ENCODE assay signal across 23 mouse cellular contexts in genomic region chr13:80690654-80691386, GRCm38 (mm10).
DNase-seq lines count a peak whose midpoint lies in the region; ATAC-seq and TF ChIP-seq lines count a peak whose summit lies in the region.
"Had no signal": no experiment of that assay in that cellular context is flagged by ENCODE, and none has a peak within 500 bp of the region (broad histone marks: within the 10 kb centered on the region; RNA-seq: fewer than 3 reads in every experiment).

No protein-coding gene starts in this region.

- no peaks in the 10 kb centered on the region for H3K36me3 ChIP-seq in kidney, embryonic 14.5 days (ENCODE audit: control insufficient read depth, insufficient read depth, low read length)
- no peaks in the 10 kb centered on the region for H3K36me3 ChIP-seq in lung, postnatal 0 days (ENCODE audit: insufficient read depth, low read length)
- H3K36me3 ChIP-seq: embryonic facial prominence, embryonic 15.5 days; forebrain, embryonic 10.5 days; forebrain, embryonic 15.5 days; heart, embryonic 13.5 days; hindbrain, embryonic 12.5 days had no signal

- no peak overlapping the region for H3K4me3 ChIP-seq in kidney, embryonic 14.5 days (ENCODE audit: low read length)
- no peak overlapping the region for H3K4me3 ChIP-seq in lung, postnatal 0 days (ENCODE audit: low read depth, low read length)
- H3K4me3 ChIP-seq: embryonic facial prominence, embryonic 15.5 days; erythroblast, embryonic 14.5 days; forebrain, embryonic 10.5 days; forebrain, embryonic 15.5 days; heart, embryonic 13.5 days; hindbrain, embryonic 12.5 days had no signal

- peak; percentile 8 for DNase-seq in heart, adult 8-10 months (ENCODE audit: low spot score)
- no peak for DNase-seq in heart, postnatal 4 days
- no peak for DNase-seq in kidney, adult 8-10 months
- DNase-seq in kidney, postnatal 14 days: peak; percentile 1
- DNase-seq in kidney, postnatal 10 days: no peak
- DNase-seq in lung, postnatal 0 days (ENCODE audit: low spot score): peak; percentile 48
- no peak for DNase-seq in lung, postnatal 4 days
- DNase-seq: adrenal gland, postnatal 10 days; cerebellum, adult 11 months; cerebellum, adult 8-10 months; cerebellum, postnatal 14 days; embryo, embryonic 11 days; gastrocnemius, postnatal 10 days; heart, adult 18-20 months; heart, postnatal 36 days had no signal

- no peak overlapping the region for H3K9ac ChIP-seq in kidney, embryonic 14.5 days (ENCODE audit: low read depth, low read length)
- no peak overlapping the region for H3K9ac ChIP-seq in lung, postnatal 0 days (replicated peaks; ENCODE audit: low read depth)
- H3K9ac ChIP-seq: embryonic facial prominence, embryonic 15.5 days; forebrain, embryonic 15.5 days; heart, embryonic 13.5 days; hindbrain, embryonic 12.5 days had no signal

- TF ChIP-seq EP300 in lung, postnatal 0 days (IDR thresholded peaks at IDR 0.05): peak; percentile 76

- H3K27me3 ChIP-seq in kidney, embryonic 14.5 days (ENCODE audit: control insufficient read depth, insufficient read depth, low read length): no peaks in the 10 kb centered on the region
- no peaks in the 10 kb centered on the region for H3K27me3 ChIP-seq in lung, postnatal 0 days (replicated peaks; ENCODE audit: insufficient read depth, low read length)
- H3K27me3 ChIP-seq: embryonic facial prominence, embryonic 15.5 days; forebrain, embryonic 15.5 days; heart, embryonic 13.5 days; hindbrain, embryonic 12.5 days had no signal

- no peak for TF ChIP-seq CTCF in lung, postnatal 0 days (IDR thresholded peaks at IDR 0.05)

- no peak overlapping the region for H3K27ac ChIP-seq in kidney, embryonic 14.5 days (ENCODE audit: low read depth, low read length)
- H3K27ac ChIP-seq in lung, postnatal 0 days (ENCODE audit: low read length): no peak overlapping the region
- H3K27ac ChIP-seq: embryonic facial prominence, embryonic 15.5 days; forebrain, embryonic 10.5 days; forebrain, embryonic 15.5 days; heart, embryonic 13.5 days; hindbrain, embryonic 12.5 days had no signal

- WGBS in kidney, embryonic 14.5 days: 27% methylated on average over 4 of the region's 4 CpGs
- WGBS in lung, postnatal 0 days: 58% methylated on average over 4 of the region's 4 CpGs

- ATAC-seq in kidney, embryonic 14.5 days (ENCODE audit: low FRiP score, low TSS enrichment): peak; percentile 80
- ATAC-seq in lung, postnatal 0 days: peak; percentile 87
- ATAC-seq: forebrain, embryonic 15.5 days; hindbrain, embryonic 16.5 days had no signal

- no peak overlapping the region for H3K4me2 ChIP-seq in kidney, embryonic 14.5 days (replicated peaks; ENCODE audit: low read depth, low read length)
- no peak overlapping the region for H3K4me2 ChIP-seq in lung, postnatal 0 days (replicated peaks; ENCODE audit: low read depth, low read length)
- H3K4me2 ChIP-seq: embryonic facial prominence, embryonic 15.5 days; forebrain, embryonic 15.5 days; heart, embryonic 13.5 days; hindbrain, embryonic 12.5 days had no signal

- no peaks in the 10 kb centered on the region for H3K4me1 ChIP-seq in kidney, embryonic 14.5 days (ENCODE audit: control insufficient read depth, insufficient read depth, low read length)
- H3K4me1 ChIP-seq in lung, postnatal 0 days (ENCODE audit: insufficient read depth, low read depth, low read length): no peaks in the 10 kb centered on the region
- H3K4me1 ChIP-seq: embryonic facial prominence, embryonic 15.5 days; forebrain, embryonic 10.5 days; forebrain, embryonic 15.5 days; heart, embryonic 13.5 days; hindbrain, embryonic 12.5 days had no signal

- no peaks in the 10 kb centered on the region for H3K9me3 ChIP-seq in kidney, embryonic 14.5 days (ENCODE audit: control insufficient read depth, low read length)
- H3K9me3 ChIP-seq in lung, postnatal 0 days (ENCODE audit: low read length): no peaks in the 10 kb centered on the region
- H3K9me3 ChIP-seq: embryonic facial prominence, embryonic 15.5 days; forebrain, embryonic 10.5 days; forebrain, embryonic 15.5 days; heart, embryonic 13.5 days; hindbrain, embryonic 12.5 days had no signal

Comparison
In these comparisons a context has a peak if more than half of its experiments do, and no peak if none do; other contexts are left out.
1. DNase-seq: peak in heart, adult 8-10 months (single experiment), kidney, postnatal 14 days (single experiment) and lung, postnatal 0 days (single experiment); none in heart, postnatal 4 days (single experiment), kidney, adult 8-10 months (0 of 2), kidney, postnatal 10 days (single experiment) and lung, postnatal 4 days (0 of 2).